23 mouse cellular contexts compared by ENCODE assay signal in the genomic region with DNA sequence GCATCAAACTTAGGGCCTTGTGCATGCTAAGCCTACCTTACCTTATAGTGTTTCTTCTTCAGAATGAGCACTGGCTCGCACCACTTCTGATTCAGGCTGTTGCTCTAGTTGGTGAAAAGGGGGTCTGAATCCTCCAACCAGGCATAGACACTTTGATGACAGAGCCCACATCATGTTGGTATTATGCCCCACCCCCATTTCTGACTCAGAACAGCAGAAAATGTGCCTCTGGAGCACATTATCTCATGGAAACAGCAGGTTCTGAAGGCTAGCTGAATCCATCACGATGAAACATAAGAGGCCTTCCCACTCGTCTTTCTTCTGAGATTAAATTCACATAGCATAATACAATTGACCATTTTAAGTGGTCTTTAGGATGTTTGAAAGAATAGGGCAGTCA. TPM values are rescaled to one million over a fixed set of nuclear protein-coding genes. Genes with fewer than 3 reads are reported as not detected.
DNase-seq lines count a peak whose midpoint lies in the region; ATAC-seq and TF ChIP-seq lines count a peak whose summit lies in the region.
"Had no signal": no experiment of that assay in that cellular context is flagged by ENCODE, and none has a peak within 500 bp of the region (broad histone marks: within the 10 kb centered on the region; RNA-seq: fewer than 3 reads in every experiment).

No protein-coding gene starts in this region.

- no peak overlapping the region for H3K9ac ChIP-seq in forebrain, embryonic 13.5 days
- no peak overlapping the region for H3K9ac ChIP-seq in forebrain, embryonic 11.5 days (ENCODE audit: low read length)
- H3K9ac ChIP-seq in kidney, embryonic 14.5 days (ENCODE audit: low read depth, low read length): no peak overlapping the region
- no peak overlapping the region for H3K9ac ChIP-seq in lung, embryonic 16.5 days (ENCODE audit: low read length)
- H3K9ac ChIP-seq: hindbrain, embryonic 13.5 days; liver, embryonic 15.5 days; midbrain, embryonic 15.5 days; neural tube, embryonic 15.5 days had no signal

- no peaks in the 10 kb centered on the region for H3K9me3 ChIP-seq in forebrain, embryonic 13.5 days (replicated peaks)
- H3K9me3 ChIP-seq in forebrain, embryonic 11.5 days (ENCODE audit: control insufficient read depth, low read length): no peaks in the 10 kb centered on the region
- H3K9me3 ChIP-seq in kidney, embryonic 14.5 days (ENCODE audit: control insufficient read depth, low read length): no peaks in the 10 kb centered on the region
- no peaks in the 10 kb centered on the region for H3K9me3 ChIP-seq in lung, embryonic 16.5 days (ENCODE audit: control insufficient read depth, low read length)
- H3K9me3 ChIP-seq: forebrain, embryonic 10.5 days; hindbrain, embryonic 13.5 days; limb, embryonic 10.5 days; liver, embryonic 15.5 days; midbrain, embryonic 15.5 days; neural tube, embryonic 15.5 days had no signal

- TF ChIP-seq POLR2A in myocyte (IDR thresholded peaks at IDR 0.05; ENCODE audit: insufficient read length, low read depth): no peak

- peak overlapping the region; percentile 7; the same call in 1 of the 2 replicates for H3K27ac ChIP-seq in forebrain, embryonic 13.5 days
- H3K27ac ChIP-seq in forebrain, embryonic 11.5 days (ENCODE audit: low read depth, low read length): no peak overlapping the region
- H3K27ac ChIP-seq in kidney, embryonic 14.5 days (ENCODE audit: low read depth, low read length): peak overlapping the region; percentile 14; the same call in 1 of the 2 replicates
- H3K27ac ChIP-seq in lung, embryonic 16.5 days (ENCODE audit: low read length): peak overlapping the region; percentile 21
- H3K27ac ChIP-seq: forebrain, embryonic 10.5 days; hindbrain, embryonic 13.5 days; limb, embryonic 10.5 days; liver, embryonic 15.5 days; macrophage; midbrain, embryonic 15.5 days; neural tube, embryonic 15.5 days had no signal

- no peak for ATAC-seq in forebrain, embryonic 13.5 days
- no peak for ATAC-seq in forebrain, embryonic 11.5 days (replicated peaks; ENCODE audit: low FRiP score)
- ATAC-seq in kidney, embryonic 14.5 days (ENCODE audit: low FRiP score, low TSS enrichment): no peak
- no peak for ATAC-seq in lung, embryonic 16.5 days (ENCODE audit: low read depth)
- ATAC-seq: CD4-positive, CD25-positive, alpha-beta regulatory T cell, adult 4 months; midbrain, embryonic 15.5 days had no signal

- no peaks in the 10 kb centered on the region for H3K27me3 ChIP-seq in forebrain, embryonic 13.5 days
- H3K27me3 ChIP-seq in forebrain, embryonic 11.5 days (ENCODE audit: control insufficient read depth, insufficient read depth, low read length): no peaks in the 10 kb centered on the region
- H3K27me3 ChIP-seq in kidney, embryonic 14.5 days (ENCODE audit: control insufficient read depth, insufficient read depth, low read length): no peaks in the 10 kb centered on the region
- H3K27me3 ChIP-seq in lung, embryonic 16.5 days (ENCODE audit: control insufficient read depth, insufficient read depth, low read depth, low read length): no peaks in the 10 kb centered on the region
- H3K27me3 ChIP-seq in myocyte (ENCODE audit: control insufficient read depth, insufficient read depth, insufficient read length): no peaks in the 10 kb centered on the region
- H3K27me3 ChIP-seq: hindbrain, embryonic 13.5 days; liver, embryonic 15.5 days; midbrain, embryonic 15.5 days; neural tube, embryonic 15.5 days had no signal

- H3K4me2 ChIP-seq in forebrain, embryonic 13.5 days: no peak overlapping the region
- no peak overlapping the region for H3K4me2 ChIP-seq in forebrain, embryonic 11.5 days (ENCODE audit: low read depth, low read length, severe bottlenecking)
- H3K4me2 ChIP-seq in kidney, embryonic 14.5 days (replicated peaks; ENCODE audit: low read depth, low read length): no peak overlapping the region
- no peak overlapping the region for H3K4me2 ChIP-seq in lung, embryonic 16.5 days (ENCODE audit: low read depth, low read length)
- H3K4me2 ChIP-seq in myocyte (ENCODE audit: low read depth): peak overlapping the region; percentile 63
- H3K4me2 ChIP-seq: hindbrain, embryonic 13.5 days; liver, embryonic 15.5 days; midbrain, embryonic 15.5 days; neural tube, embryonic 15.5 days had no signal

- H3ac ChIP-seq in myocyte (ENCODE audit: control insufficient read depth, insufficient read length): no peak overlapping the region

- no peaks in the 10 kb centered on the region for H3K4me1 ChIP-seq in forebrain, embryonic 13.5 days
- H3K4me1 ChIP-seq in forebrain, embryonic 11.5 days (replicated peaks; ENCODE audit: control insufficient read depth, insufficient read depth, low read length): no peaks in the 10 kb centered on the region
- H3K4me1 ChIP-seq in kidney, embryonic 14.5 days (ENCODE audit: control insufficient read depth, insufficient read depth, low read length): peaks cover 25% of the 10 kb centered on the region; the same call in 1 of the 2 replicates
- peaks cover 11% of the 10 kb centered on the region for H3K4me1 ChIP-seq in lung, embryonic 16.5 days (replicated peaks; ENCODE audit: control insufficient read depth, insufficient read depth, low read length)
- H3K4me1 ChIP-seq: hindbrain, embryonic 13.5 days; liver, embryonic 15.5 days; midbrain, embryonic 15.5 days; neural tube, embryonic 15.5 days had no signal

- no peak overlapping the region for H3K4me3 ChIP-seq in forebrain, embryonic 13.5 days
- H3K4me3 ChIP-seq in forebrain, embryonic 11.5 days (ENCODE audit: low read depth, low read length): no peak overlapping the region
- no peak overlapping the region for H3K4me3 ChIP-seq in kidney, embryonic 14.5 days (ENCODE audit: low read length)
- no peak overlapping the region for H3K4me3 ChIP-seq in lung, embryonic 16.5 days (ENCODE audit: low read length)
- no peak overlapping the region for H3K4me3 ChIP-seq in myocyte
- H3K4me3 ChIP-seq: forebrain, embryonic 10.5 days; hindbrain, embryonic 13.5 days; limb, embryonic 10.5 days; liver, embryonic 15.5 days; midbrain, embryonic 15.5 days; neural tube, embryonic 15.5 days had no signal

- DNase-seq in forebrain, embryonic 11.5 days (ENCODE audit: low spot score): no peak
- no peak for DNase-seq in kidney, postnatal 10 days
- no peak for DNase-seq in lung, postnatal 4 days
- DNase-seq: adrenal gland, postnatal 25 days; cerebellum, adult 8-10 months; gastrocnemius, postnatal 36 days; heart, postnatal 14 days; kidney, adult 9 months; liver; thymus, adult 18-20 months; thymus, postnatal 36 days had no signal

- no peaks in the 10 kb centered on the region for H3K79me2 ChIP-seq in myocyte (ENCODE audit: control insufficient read depth, insufficient read depth)

- WGBS in forebrain, embryonic 13.5 days: 86% methylated on average over 3 of the region's 3 CpGs
- 86% methylated on average over 3 of the region's 3 CpGs for WGBS in forebrain, embryonic 11.5 days
- 77% methylated on average over 3 of the region's 3 CpGs for WGBS in kidney, embryonic 14.5 days
- 71% methylated on average over 3 of the region's 3 CpGs for WGBS in lung, embryonic 16.5 days

- no peaks in the 10 kb centered on the region for H3K36me3 ChIP-seq in forebrain, embryonic 13.5 days (ENCODE audit: poor library complexity, severe bottlenecking)
- H3K36me3 ChIP-seq in forebrain, embryonic 11.5 days (ENCODE audit: control insufficient read depth, insufficient read depth, low read length): no peaks in the 10 kb centered on the region
- no peaks in the 10 kb centered on the region for H3K36me3 ChIP-seq in kidney, embryonic 14.5 days (ENCODE audit: control insufficient read depth, insufficient read depth, low read length)
- no peaks in the 10 kb centered on the region for H3K36me3 ChIP-seq in lung, embryonic 16.5 days (ENCODE audit: control insufficient read depth, insufficient read depth, low read length)
- no peaks in the 10 kb centered on the region for H3K36me3 ChIP-seq in myocyte (ENCODE audit: control insufficient read depth, insufficient read depth)
- H3K36me3 ChIP-seq: forebrain, embryonic 10.5 days; hindbrain, embryonic 13.5 days; limb, embryonic 10.5 days; liver, embryonic 15.5 days; midbrain, embryonic 15.5 days; neural tube, embryonic 15.5 days had no signal

TF ChIP-seq in myocyte, 11 proteins besides CTCF, POLR2A, EP300 and RAD21:
- TF ChIP-seq POLR2AphosphoS2 (IDR thresholded peaks at IDR 0.05; ENCODE audit: insufficient read length, low read depth) (no peak), MYOD1 (IDR thresholded peaks at IDR 0.05; ENCODE audit: control insufficient read depth in 1 of 3, insufficient read length in 2 of 3, low read depth in 2 of 3) (no peak), TCF12 (IDR thresholded peaks at IDR 0.05; ENCODE audit: insufficient read depth, poor library complexity, severe bottlenecking) (no peak), MYOG (IDR thresholded peaks at IDR 0.05; ENCODE audit: control insufficient read depth in 1 of 3, insufficient read depth in 1 of 3, insufficient read length in 2 of 3, low read depth in 2 of 3) (no peak), TCF3 (IDR thresholded peaks at IDR 0.05; ENCODE audit: insufficient read length, low read depth) (no peak), CEBPB (IDR thresholded peaks at IDR 0.05; ENCODE audit: insufficient read depth, poor library complexity, severe bottlenecking) (no peak), MAX (IDR thresholded peaks at IDR 0.05; ENCODE audit: low read depth) (no peak), REST (IDR thresholded peaks at IDR 0.05; ENCODE audit: insufficient read depth, insufficient read length) (no peak), USF1 (IDR thresholded peaks at IDR 0.05; ENCODE audit: low read depth) (no peak), SRF (IDR thresholded peaks at IDR 0.05; ENCODE audit: control insufficient read depth, insufficient read length, low read depth) (no peak), E2F4 (IDR thresholded peaks at IDR 0.05; ENCODE audit: insufficient read depth) (no peak)

RNA-seq across cellular contexts. Expression of gene Lclat1, which starts 33.2 kb away (rescaled TPM):
- polyA plus RNA-seq in forebrain, embryonic 13.5 days (2015; fragmentation: Nextera tagmentation; extraction: Ambion mirVana): 5.6 and 7.5 TPM in 2 replicates
- polyA plus RNA-seq in forebrain, embryonic 11.5 days (2014; fragmentation: Nextera tagmentation; extraction: Ambion mirVana): 15.2 and 15.9 TPM in 2 replicates
- 13.6 and 24.9 TPM in 2 replicates for polyA plus RNA-seq in kidney, embryonic 14.5 days (2014; fragmentation: Nextera tagmentation; extraction: Ambion mirVana)
- polyA plus RNA-seq in lung, embryonic 16.5 days (2015; fragmentation: Nextera tagmentation; extraction: Ambion mirVana): 17.1 and 20.5 TPM in 2 replicates
- polyA plus RNA-seq in myocyte (2012; fragmentation: generic; extraction: Trizol): 27.2 TPM
